Mouse (Mus musculus) liver, embryonic 15.5 days (tissue): ENCODE results near the gene Ube2d3. TPM values are rescaled to one million over a fixed set of nuclear protein-coding genes. Genes with fewer than 3 reads are reported as not detected.

Experiments used
- ATAC-seq: fragments of 200-750 bp; cut with Nextera tagmentation; 2 replicates; pipeline ENCODE4 v1.8.0; 2017; ENCODE audit warnings: moderate number of reproducible peaks, mild to moderate bottlenecking, moderate library complexity; ENCODE audit not compliant: insufficient read depth
- H3K27ac ChIP-seq: fragments of 300-500 bp; sonication (generic); replicated peaks from 2 replicates; pipeline ENCODE4 v1.5.1; 2015; ENCODE audit warnings: mild to moderate bottlenecking, inconsistent platforms
- H3K27me3 ChIP-seq: fragments of 300-500 bp; sonication (generic); 2 replicates; pipeline ENCODE4 v1.6.1; 2015; ENCODE audit warnings: mild to moderate bottlenecking, inconsistent platforms
- H3K36me3 ChIP-seq: fragments of 300-500 bp; sonication (generic); replicated peaks from 2 replicates; pipeline ENCODE4 v1.6.1; 2015; ENCODE audit warnings: moderate library complexity, mild to moderate bottlenecking, inconsistent platforms
- H3K4me1 ChIP-seq: fragments of 300-500 bp; sonication (generic); replicated peaks from 2 replicates; pipeline ENCODE4 v1.6.1; 2015; ENCODE audit warnings: inconsistent platforms
- H3K4me2 ChIP-seq: fragments of 300-500 bp; sonication (generic); 2 replicates; pipeline ENCODE4 v1.6.1; 2015; ENCODE audit warnings: moderate library complexity, mild to moderate bottlenecking, inconsistent platforms
- H3K4me3 ChIP-seq: fragments of 300-500 bp; sonication (generic); replicated peaks from 2 replicates; pipeline ENCODE4 v1.5.1; 2015; ENCODE audit warnings: mild to moderate bottlenecking, inconsistent platforms
- H3K9ac ChIP-seq: fragments of 300-500 bp; sonication (generic); 2 replicates; pipeline ENCODE4 v1.6.1; 2015; ENCODE audit warnings: moderate library complexity, mild to moderate bottlenecking, inconsistent platforms
- H3K9me3 ChIP-seq: fragments of 300-500 bp; sonication (generic); replicated peaks from 2 replicates; pipeline ENCODE4 v1.6.1; 2016; ENCODE audit warnings: inconsistent platforms
- WGBS: fragments of 180-500 bp; shearing (Covaris S2); methylation state at CpG from one replicate; pipeline ENCODE4 v1.1.7; 2015; ENCODE audit warnings: mixed read lengths; ENCODE audit not compliant: insufficient replicate concordance; 5-methylcytosine and 5-hydroxymethylcytosine counted together
- polyA plus RNA-seq: library from polyadenylated mRNA; unstranded; fragments of >200 nt; fragmentation: Nextera tagmentation; extraction: Ambion mirVana; gene quantifications from 2 replicates; pipeline ENCODE4 v1.2.1, GENCODE M21; 2015

Ube2d3 gene
- polyA plus RNA-seq, 1 experiment from 2014 or later = 230 TPM

DNA sequence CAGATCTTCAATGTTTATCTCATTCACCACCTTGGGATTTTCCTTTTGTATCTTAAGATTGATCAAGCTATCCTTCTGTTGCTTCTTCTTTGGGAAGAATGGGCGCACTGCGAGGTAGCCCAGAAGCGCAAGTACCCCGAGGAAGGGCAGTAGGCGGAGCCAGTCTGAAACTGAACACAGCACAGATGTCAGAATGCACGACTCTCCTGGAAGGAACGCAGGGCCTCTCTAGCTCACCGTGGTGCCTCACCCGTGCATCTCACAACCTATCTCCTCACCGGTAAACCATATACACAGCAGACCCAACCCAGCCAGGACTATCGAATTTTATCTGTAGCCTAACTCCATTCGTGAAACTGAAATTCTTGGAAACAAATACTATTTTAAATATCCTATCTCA lies 26.9 kb upstream of the Ube2d3 start:
- 80% methylated on average over 12 of the region's 12 CpGs for WGBS
- no peak for ATAC-seq
- no peak overlapping the region for H3K27ac ChIP-seq
- H3K4me2 ChIP-seq = no peak overlapping the region
- H3K27me3 ChIP-seq = no peaks in the 10 kb centered on the region
- H3K9ac ChIP-seq = no peak overlapping the region
- H3K9me3 ChIP-seq = no peaks in the 10 kb centered on the region
- peaks cover 35% of the 10 kb centered on the region for H3K36me3 ChIP-seq
- H3K4me1 ChIP-seq = no peaks in the 10 kb centered on the region
- H3K4me3 ChIP-seq = no peak overlapping the region

DNA sequence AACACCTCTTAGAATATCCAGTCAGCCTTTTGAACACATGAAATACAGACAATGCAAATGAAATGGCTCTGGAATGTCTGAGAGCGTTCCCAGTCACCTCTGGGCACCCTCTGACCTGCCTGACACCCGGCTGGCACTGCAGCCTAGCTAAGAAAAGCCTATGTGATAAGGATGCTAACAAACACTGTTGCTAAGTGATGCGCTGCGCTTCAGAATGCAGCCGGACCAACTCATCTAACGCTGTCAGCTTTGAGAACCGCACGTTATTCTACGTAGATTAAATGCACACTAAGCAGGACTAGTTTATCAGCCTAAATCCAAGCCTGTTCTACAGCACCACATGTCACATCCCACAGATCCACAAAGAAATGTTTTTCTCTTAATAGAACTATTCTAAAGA lies 26.1 kb upstream of the Ube2d3 start:
- 79% methylated on average over 9 of the region's 9 CpGs for WGBS
- ATAC-seq = no peak

DNA sequence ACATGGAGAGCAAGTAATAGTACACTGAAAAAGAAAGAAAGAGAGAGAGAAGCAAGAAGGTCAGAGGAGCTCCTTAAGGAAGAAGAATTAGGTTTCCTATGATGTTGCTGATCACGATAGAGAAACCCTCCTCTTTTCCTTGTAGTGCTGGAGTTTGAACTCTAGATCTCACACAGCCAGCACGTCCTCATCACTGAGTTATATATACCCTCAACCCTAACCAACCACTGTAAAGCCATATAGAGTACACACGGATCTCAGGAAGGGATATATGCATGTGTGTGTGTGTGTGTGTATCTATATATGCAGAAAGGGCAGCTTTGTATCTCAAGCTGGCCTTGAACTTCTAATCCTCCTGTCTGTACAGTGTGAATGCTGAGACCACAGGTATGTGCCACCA lies 20.7 kb upstream of the Ube2d3 start:
- Histone ChIP-seq H3K9ac (no peak overlapping the region), H3K9me3 (no peaks in the 10 kb centered on the region), H3K4me2 (no peak overlapping the region), H3K4me3 (no peak overlapping the region), H3K36me3 (0 out of 2 replicates have a peak, but pooled peaks cover 10% of the 10 kb centered on the region), H3K4me1 (peaks cover 21% of the 10 kb centered on the region), H3K27ac (no peak overlapping the region), H3K27me3 (no peaks in the 10 kb centered on the region)
- ATAC-seq = no peak
- WGBS = 74% methylated on average over 3 of the region's 3 CpGs

More for the DNA sequence above, 26.1 kb upstream of the Ube2d3 start:
- H3K27ac ChIP-seq = no peak overlapping the region
- H3K9ac ChIP-seq = no peak overlapping the region
- no peaks in the 10 kb centered on the region for H3K27me3 ChIP-seq
- peaks cover 32% of the 10 kb centered on the region for H3K36me3 ChIP-seq
- no peak overlapping the region for H3K4me3 ChIP-seq
- H3K4me1 ChIP-seq = no peaks in the 10 kb centered on the region
- H3K9me3 ChIP-seq = no peaks in the 10 kb centered on the region
- no peak overlapping the region for H3K4me2 ChIP-seq

DNA sequence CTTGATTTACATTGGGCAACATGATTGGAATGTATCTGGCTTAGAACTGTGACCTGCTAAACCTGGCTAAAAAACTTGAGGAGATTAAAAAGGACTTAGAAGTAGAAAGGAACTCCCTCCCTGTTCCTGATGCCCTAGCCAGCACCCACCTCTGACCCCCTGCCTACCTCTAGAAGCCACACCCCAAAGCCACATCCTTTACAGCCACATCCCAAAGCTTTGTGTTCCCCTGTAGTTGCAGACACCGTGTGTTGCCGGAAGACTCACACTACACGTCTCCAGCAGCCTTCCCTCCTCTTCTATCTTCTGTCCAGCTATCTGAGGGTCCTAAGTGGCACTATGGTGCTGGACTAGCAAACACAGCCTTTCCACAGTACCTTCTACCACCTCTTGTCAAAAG lies 20.1 kb upstream of the Ube2d3 start:
- H3K4me3 ChIP-seq = no peak overlapping the region
- H3K27me3 ChIP-seq = no peaks in the 10 kb centered on the region
- peaks cover 24% of the 10 kb centered on the region for H3K4me1 ChIP-seq
- 23% methylated on average over 3 of the region's 3 CpGs for WGBS
- no peak overlapping the region for H3K4me2 ChIP-seq
- no peak overlapping the region for H3K27ac ChIP-seq
- no peak for ATAC-seq
- no peaks in the 10 kb centered on the region for H3K9me3 ChIP-seq
- no peak overlapping the region for H3K9ac ChIP-seq
- H3K36me3 ChIP-seq = 0 out of 2 replicates have a peak, but pooled peaks cover 10% of the 10 kb centered on the region

DNA sequence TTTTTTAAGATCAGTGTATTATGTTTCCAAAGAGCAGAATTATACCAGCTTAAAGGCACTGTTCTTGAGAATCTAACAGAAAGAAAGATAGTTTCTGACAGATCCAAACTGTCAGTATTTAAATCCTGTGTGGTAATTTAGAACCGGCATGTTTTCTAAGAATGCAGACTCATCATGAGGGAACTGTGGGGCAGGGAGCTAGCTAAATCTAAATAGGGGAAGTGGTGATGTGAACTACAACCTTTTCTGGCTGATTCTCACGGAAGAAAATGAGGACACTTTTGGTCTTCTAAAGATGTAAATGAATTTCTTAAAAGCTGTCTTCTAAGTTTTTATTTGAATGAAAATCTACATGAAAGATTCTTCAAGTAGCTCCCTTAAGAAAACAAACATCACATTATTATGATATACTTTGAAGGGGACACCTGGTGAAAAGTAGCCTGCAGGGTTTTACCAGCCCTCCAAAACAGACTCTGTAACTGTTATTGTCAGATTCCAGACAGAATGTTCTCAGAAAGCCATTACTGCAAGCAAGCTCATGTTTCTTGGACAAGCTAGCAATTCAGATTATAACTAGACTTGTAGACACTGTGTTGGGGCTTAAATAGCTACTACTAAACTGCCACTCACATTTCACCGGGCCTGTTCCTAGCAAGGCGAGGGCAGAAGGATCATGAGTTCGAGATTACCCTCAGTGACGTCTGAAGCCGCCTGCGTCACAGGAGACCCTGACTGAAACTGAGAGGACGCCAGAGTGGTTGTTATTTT lies 17.2 kb upstream of the Ube2d3 start:
- peak overlapping the region; percentile 23; the same call in 1 of the 2 replicates for H3K9ac ChIP-seq
- H3K4me2 ChIP-seq = peak overlapping the region; percentile 86
- H3K4me1 ChIP-seq = peaks cover 30% of the 10 kb centered on the region
- no peaks in the 10 kb centered on the region for H3K27me3 ChIP-seq
- H3K4me3 ChIP-seq = no peak overlapping the region
- H3K27ac ChIP-seq = peak overlapping the region; percentile 43; the same call in 1 of the 2 replicates
- ATAC-seq = no peak
- H3K36me3 ChIP-seq = 0 out of 2 replicates have a peak, but pooled peaks cover 5% of the 10 kb centered on the region
- H3K9me3 ChIP-seq = no peaks in the 10 kb centered on the region
- WGBS = 57% methylated on average over 9 of the region's 9 CpGs

DNA sequence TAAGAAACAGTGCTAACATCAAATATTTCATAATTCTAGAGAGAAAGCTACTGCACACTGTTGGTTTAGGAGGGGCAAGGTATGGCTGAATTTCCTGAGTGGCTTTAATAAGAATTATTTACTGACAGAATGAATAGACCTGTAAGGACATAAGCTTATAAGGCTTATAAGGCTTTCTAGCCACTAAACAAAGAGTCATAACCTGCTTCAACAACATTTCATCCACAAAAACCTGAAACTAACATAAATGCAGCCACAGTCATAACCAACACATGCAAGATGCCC lies 16.7 kb upstream of the Ube2d3 start:
- H3K4me3 ChIP-seq = peak overlapping the region; percentile 78; the same call in 1 of the 2 replicates
- H3K36me3 ChIP-seq = peaks cover 4% of the 10 kb centered on the region; the same call in 1 of the 2 replicates
- no peaks in the 10 kb centered on the region for H3K27me3 ChIP-seq
- no peak for ATAC-seq
- 0 out of 2 replicates have a peak overlapping the region, but pooled peaks have one; percentile 23 for H3K9ac ChIP-seq
- peaks cover 31% of the 10 kb centered on the region for H3K4me1 ChIP-seq
- peak overlapping the region; percentile 86 for H3K4me2 ChIP-seq
- no peaks in the 10 kb centered on the region for H3K9me3 ChIP-seq
- H3K27ac ChIP-seq = peak overlapping the region; percentile 43; the same call in 1 of the 2 replicates

DNA sequence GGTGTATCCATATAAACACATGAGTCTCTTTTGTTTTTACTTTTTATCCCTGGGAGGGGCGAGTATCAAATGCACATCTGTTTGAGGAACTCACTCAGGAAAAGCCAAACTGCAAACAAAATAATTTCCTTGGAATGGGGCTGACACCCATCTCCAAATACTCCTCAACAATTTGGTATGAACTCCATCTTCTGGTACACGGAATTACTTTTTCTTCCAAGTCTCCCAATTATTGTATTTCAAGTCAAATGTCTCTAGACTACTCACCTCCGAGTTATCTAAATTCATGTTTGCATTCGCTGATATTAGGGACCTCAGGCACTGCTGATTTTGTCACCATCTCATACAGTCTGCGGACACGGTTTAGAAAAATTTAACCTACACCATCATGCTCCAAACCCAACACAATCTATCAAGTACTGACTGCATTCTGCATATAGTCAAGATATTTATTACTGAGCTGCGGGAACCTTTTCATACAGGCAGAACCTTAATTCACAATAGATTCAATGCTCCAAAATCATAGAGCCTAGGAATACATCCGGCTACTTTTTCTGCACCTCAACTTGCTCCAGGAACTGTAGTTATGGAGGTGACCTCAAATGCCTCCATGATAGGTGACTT lies 15.6 kb upstream of the Ube2d3 start:
- peak overlapping the region; percentile 78 for H3K4me3 ChIP-seq
- H3K27ac ChIP-seq = peak overlapping the region; percentile 91
- peaks cover 31% of the 10 kb centered on the region for H3K4me1 ChIP-seq
- WGBS = 8% methylated on average over 8 of the region's 8 CpGs
- H3K36me3 ChIP-seq = no peaks in the 10 kb centered on the region; the same call in 1 of the 2 replicates
- peak overlapping the region; percentile 86 for H3K4me2 ChIP-seq
- no peaks in the 10 kb centered on the region for H3K27me3 ChIP-seq
- H3K9me3 ChIP-seq = no peaks in the 10 kb centered on the region
- ATAC-seq = no peak
- H3K9ac ChIP-seq = peak overlapping the region; percentile 86

DNA sequence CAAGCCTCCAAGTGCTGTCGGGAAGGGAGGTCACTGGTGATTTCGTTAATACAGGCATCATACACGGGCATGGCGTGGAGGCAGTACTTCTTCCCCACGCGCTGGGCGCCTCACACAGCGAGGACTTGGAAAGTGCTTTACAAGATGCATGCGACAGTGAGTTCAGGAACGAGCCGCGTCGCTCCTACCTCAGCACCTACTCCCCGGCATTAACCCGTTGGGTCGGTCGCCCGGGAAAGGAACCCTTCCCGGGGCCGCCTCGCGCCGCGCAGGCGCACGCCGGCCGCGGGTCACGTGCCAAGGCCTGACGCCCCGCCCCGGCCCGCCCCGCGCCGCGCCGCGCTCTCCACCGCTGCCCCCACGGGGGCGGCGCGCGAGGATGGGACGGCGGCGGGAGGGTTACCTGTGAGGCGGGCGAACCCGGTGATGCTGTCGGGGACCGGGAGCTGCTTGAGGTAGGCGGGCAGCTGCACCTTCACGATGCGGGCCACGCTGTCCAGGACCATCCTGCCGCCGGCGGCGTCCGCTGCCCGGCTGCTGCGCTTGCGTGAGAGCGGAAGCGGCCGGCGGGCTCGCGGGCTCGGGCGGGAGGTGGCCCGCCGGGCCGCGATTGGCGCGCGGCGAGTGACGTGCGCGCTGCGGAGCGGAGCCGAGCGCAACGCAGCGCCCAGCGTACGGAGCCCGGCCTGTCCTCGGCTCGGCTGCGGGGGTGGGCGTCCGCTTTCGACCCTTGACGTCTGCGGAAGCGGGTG lies 14.9 kb upstream of the Ube2d3 start:
- H3K27me3 ChIP-seq = no peaks in the 10 kb centered on the region
- H3K36me3 ChIP-seq = no peaks in the 10 kb centered on the region; the same call in 1 of the 2 replicates
- H3K27ac ChIP-seq = peak overlapping the region; percentile 91
- H3K9me3 ChIP-seq = no peaks in the 10 kb centered on the region
- peaks cover 31% of the 10 kb centered on the region for H3K4me1 ChIP-seq
- H3K4me2 ChIP-seq = peak overlapping the region; percentile 86
- ATAC-seq = peak; percentile 97
- WGBS = 1% methylated on average over 101 of the region's 103 CpGs
- peak overlapping the region; percentile 86 for H3K9ac ChIP-seq
- peak overlapping the region; percentile 78 for H3K4me3 ChIP-seq

DNA sequence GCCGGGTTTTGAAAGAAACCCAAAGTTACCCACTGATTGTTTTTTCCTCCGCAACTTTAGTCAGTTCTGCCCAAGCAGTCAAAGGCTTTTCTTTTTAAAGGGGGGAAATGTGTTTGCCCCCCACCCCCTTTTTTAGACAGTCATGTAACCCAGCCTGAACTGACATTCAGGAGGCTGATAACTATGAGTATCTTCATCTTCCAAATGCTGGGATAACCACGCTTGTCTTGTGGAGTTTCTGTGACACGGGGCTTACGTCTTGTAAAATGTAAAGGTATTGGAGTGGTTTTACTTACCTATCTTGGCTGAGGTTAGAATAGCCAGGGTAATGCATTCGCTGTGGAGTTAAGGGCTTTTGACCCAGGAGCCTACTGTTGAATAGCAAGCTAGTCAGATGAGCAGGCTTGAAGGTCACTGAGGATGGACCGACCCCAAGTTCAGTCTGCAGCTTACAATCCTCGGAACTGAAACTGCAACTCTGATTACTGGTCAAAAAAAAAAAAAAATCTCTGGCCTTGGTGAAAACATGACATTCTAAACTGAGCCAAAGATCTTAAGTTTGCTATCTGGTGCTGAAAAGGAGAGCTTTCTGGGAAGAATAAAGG lies 14.2 kb upstream of the Ube2d3 start, which contains the start of gene Cisd2:
Gene Cisd2 (minus strand): TSS at position 318 of the 605 bp plus-strand sequence.
- Histone ChIP-seq H3K36me3 (no peaks in the 10 kb centered on the region; the same call in 1 of the 2 replicates), H3K9me3 (no peaks in the 10 kb centered on the region), H3K4me1 (peaks cover 31% of the 10 kb centered on the region), H3K9ac (peak within 1 kb of the TSS; percentile 86), H3K4me3 (peak within 1 kb of the TSS; percentile 78), H3K27me3 (no peaks in the 10 kb centered on the region), H3K27ac (peak within 1 kb of the TSS; percentile 91), H3K4me2 (peak within 1 kb of the TSS; percentile 86)
- 1% methylated on average over 8 of the region's 8 CpGs for WGBS
- ATAC-seq = no peak

DNA sequence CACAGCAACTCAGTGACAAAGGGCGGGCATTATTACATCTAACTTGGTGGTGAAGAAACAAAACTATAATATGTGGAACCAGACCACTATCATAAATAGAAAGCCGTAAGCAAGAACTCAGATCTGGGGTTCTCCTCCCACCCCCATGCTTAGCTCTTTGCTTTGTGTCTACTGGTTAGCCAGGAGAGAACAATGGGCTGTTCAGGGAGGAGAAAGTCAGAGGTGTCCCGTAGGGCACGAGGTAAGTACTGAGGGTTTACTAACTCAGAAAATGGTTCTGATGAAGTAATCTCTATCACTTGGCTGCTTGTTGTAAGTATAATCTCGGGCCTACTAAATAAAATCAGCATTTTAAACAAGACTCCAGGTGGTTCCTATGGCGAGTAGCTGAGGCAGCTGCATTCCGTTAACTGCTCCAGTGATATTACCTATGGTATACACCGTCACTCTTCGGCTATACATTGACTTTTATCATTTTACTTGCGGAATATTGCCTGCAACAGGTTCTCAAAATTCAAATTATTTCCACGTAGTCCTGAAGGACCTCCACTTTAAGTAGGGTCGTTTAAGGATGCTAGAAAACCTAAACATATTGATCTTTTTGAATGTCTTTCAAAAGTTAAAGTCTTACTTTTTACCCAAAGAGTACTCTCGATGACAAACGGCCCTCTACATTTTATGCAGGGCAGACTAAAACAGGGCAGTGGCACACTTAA lies 890 bp upstream of the Ube2d3 start:
- no peaks in the 10 kb centered on the region for H3K27me3 ChIP-seq
- no peaks in the 10 kb centered on the region for H3K9me3 ChIP-seq
- ATAC-seq = no peak
- WGBS = 61% methylated on average over 14 of the region's 14 CpGs
- peak overlapping the region; percentile 81 for H3K4me2 ChIP-seq
- H3K9ac ChIP-seq = peak overlapping the region; percentile 97
- H3K4me1 ChIP-seq = peaks cover 18% of the 10 kb centered on the region
- H3K36me3 ChIP-seq = peaks cover 17% of the 10 kb centered on the region
- peak overlapping the region; percentile 87 for H3K4me3 ChIP-seq
- H3K27ac ChIP-seq = peak overlapping the region; percentile 100
